Mouse (Mus musculus) myocyte (in vitro differentiated cells): ENCODE results near the gene Tmem39b. TPM values are rescaled to one million over a fixed set of nuclear protein-coding genes. Genes with fewer than 3 reads are reported as not detected.
A peak's percentile ranks its signal among the peaks of the same experiment; 100 is the strongest.

Source experiments
- H3K27me3 ChIP-seq: one replicate; pipeline ENCODE4 v1.6.1; 2011; ENCODE audit not compliant: control insufficient read depth, insufficient read depth, insufficient read length
- H3K36me3 ChIP-seq: one replicate; pipeline ENCODE4 v1.6.1; 2011; ENCODE audit not compliant: control insufficient read depth, insufficient read depth
- H3K4me2 ChIP-seq: one replicate; pipeline ENCODE4 v1.6.1; 2011; ENCODE audit warnings: low read depth, control low read depth
- H3K4me3 ChIP-seq: one replicate; pipeline ENCODE4 v1.5.1; 2011; ENCODE audit warnings: mild to moderate bottlenecking, control low read depth, moderate library complexity
- H3K79me2 ChIP-seq: one replicate; pipeline ENCODE4 v1.6.1; 2011; ENCODE audit not compliant: control insufficient read depth, insufficient read depth
- H3ac ChIP-seq: one replicate; pipeline ENCODE4 v1.6.1; 2011; ENCODE audit not compliant: control insufficient read depth, insufficient read length
- CEBPB ChIP-seq: IDR thresholded peaks from 2 replicates; pipeline ENCODE4 v1.6.1; 2011; ENCODE audit warnings: mild to moderate bottlenecking, moderate library complexity; ENCODE audit not compliant: poor library complexity, insufficient read depth, severe bottlenecking
- E2F4 ChIP-seq: IDR thresholded peaks from one replicate; pipeline ENCODE4 v1.6.1; 2011; ENCODE audit warnings: mild to moderate bottlenecking, control low read depth, moderate library complexity; ENCODE audit not compliant: insufficient read depth
- MAX ChIP-seq: IDR thresholded peaks from one replicate; pipeline ENCODE4 v1.6.1; 2011; ENCODE audit warnings: low read depth, mild to moderate bottlenecking, control low read depth
- MYOD1 ChIP-seq, 3 experiments: IDR thresholded peaks; one replicate each; pipeline ENCODE4 v1.6.1; 2011; ENCODE audit warnings: control low read depth in 2 of 3, low read depth in 2 of 3, mild to moderate bottlenecking in 2 of 3, moderate library complexity in 1 of 3; ENCODE audit not compliant: insufficient read length in 2 of 3, control insufficient read depth in 1 of 3
- MYOG ChIP-seq, 3 experiments: IDR thresholded peaks; one replicate each; pipeline ENCODE4 v1.6.1; 2011; ENCODE audit warnings: control low read depth in 2 of 3, low read depth in 2 of 3, mild to moderate bottlenecking in 2 of 3; ENCODE audit not compliant: insufficient read length in 2 of 3, control insufficient read depth in 1 of 3, insufficient read depth in 1 of 3
- POLR2A ChIP-seq: IDR thresholded peaks from one replicate; pipeline ENCODE4 v1.6.1; 2011; ENCODE audit warnings: low read depth, mild to moderate bottlenecking, control low read depth, moderate library complexity; ENCODE audit not compliant: insufficient read length
- POLR2AphosphoS2 ChIP-seq: IDR thresholded peaks from one replicate; pipeline ENCODE4 v1.6.1; 2011; ENCODE audit warnings: low read depth, control low read depth; ENCODE audit not compliant: insufficient read length
- REST ChIP-seq: IDR thresholded peaks from one replicate; pipeline ENCODE4 v1.6.1; 2011; ENCODE audit warnings: mild to moderate bottlenecking, control low read depth, moderate library complexity; ENCODE audit not compliant: insufficient read depth, insufficient read length
- SRF ChIP-seq: IDR thresholded peaks from one replicate; pipeline ENCODE4 v1.6.1; 2011; ENCODE audit warnings: low read depth; ENCODE audit not compliant: control insufficient read depth, insufficient read length
- TCF12 ChIP-seq: IDR thresholded peaks from one replicate; pipeline ENCODE4 v1.6.1; 2011; ENCODE audit warnings: mild to moderate bottlenecking, control low read depth; ENCODE audit not compliant: poor library complexity, insufficient read depth, severe bottlenecking
- TCF3 ChIP-seq: IDR thresholded peaks from one replicate; pipeline ENCODE4 v1.6.1; 2011; ENCODE audit warnings: low read depth, control low read depth; ENCODE audit not compliant: insufficient read length
- USF1 ChIP-seq: IDR thresholded peaks from one replicate; pipeline ENCODE4 v1.6.1; 2011; ENCODE audit warnings: low read depth, mild to moderate bottlenecking, control low read depth, moderate library complexity
- polyA plus RNA-seq: library from polyadenylated mRNA; unstranded; fragments of >200 nt; fragmentation: generic; extraction: Trizol; gene quantifications from one replicate; pipeline ENCODE4 v1.2.1, GENCODE M21; 2012; ENCODE audit warnings: missing spikeins

Gene Tmem39b
- polyA plus RNA-seq, 1 experiment, result 9.7 TPM

DNA sequence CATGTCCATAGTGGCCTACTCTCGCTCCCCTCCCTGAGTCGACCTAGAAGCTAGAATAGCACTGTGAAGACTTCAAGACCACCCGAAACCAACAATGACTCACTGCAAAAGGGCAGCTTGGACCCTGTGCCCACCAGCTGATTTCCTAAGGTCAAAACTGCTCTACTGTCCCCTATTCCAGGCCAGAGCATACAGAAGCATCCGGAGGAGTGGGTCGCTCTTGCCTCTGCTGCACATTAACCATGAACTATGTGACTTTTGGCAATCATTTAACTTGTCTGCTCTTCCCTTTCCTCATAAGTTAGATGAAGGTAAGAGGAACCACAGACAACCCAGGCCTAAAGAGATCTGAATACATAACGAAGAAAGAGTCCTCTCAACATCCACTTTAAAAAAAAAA lies 12.1 kb downstream of the Tmem39b start:
- H3K27me3 ChIP-seq, result no peaks in the 10 kb centered on the region
- no peak overlapping the region for H3ac ChIP-seq
- no peak overlapping the region for H3K4me3 ChIP-seq
- peaks cover 3% of the 10 kb centered on the region for H3K36me3 ChIP-seq
- TF ChIP-seq REST, result no peak
- TF ChIP-seq MYOG (IDR thresholded peaks at IDR 0.05; ENCODE audit: control insufficient read depth in 1 of 3, insufficient read depth in 1 of 3, insufficient read length in 2 of 3, low read depth in 2 of 3), result no peak
- TF ChIP-seq MYOD1 (IDR thresholded peaks at IDR 0.05; ENCODE audit: control insufficient read depth in 1 of 3, insufficient read length in 2 of 3, low read depth in 2 of 3), result no peak
- no peak for TF ChIP-seq E2F4
- no peak for TF ChIP-seq POLR2A
- TF ChIP-seq USF1, result no peak
- H3K4me2 ChIP-seq, result no peak overlapping the region
- no peaks in the 10 kb centered on the region for H3K79me2 ChIP-seq

DNA sequence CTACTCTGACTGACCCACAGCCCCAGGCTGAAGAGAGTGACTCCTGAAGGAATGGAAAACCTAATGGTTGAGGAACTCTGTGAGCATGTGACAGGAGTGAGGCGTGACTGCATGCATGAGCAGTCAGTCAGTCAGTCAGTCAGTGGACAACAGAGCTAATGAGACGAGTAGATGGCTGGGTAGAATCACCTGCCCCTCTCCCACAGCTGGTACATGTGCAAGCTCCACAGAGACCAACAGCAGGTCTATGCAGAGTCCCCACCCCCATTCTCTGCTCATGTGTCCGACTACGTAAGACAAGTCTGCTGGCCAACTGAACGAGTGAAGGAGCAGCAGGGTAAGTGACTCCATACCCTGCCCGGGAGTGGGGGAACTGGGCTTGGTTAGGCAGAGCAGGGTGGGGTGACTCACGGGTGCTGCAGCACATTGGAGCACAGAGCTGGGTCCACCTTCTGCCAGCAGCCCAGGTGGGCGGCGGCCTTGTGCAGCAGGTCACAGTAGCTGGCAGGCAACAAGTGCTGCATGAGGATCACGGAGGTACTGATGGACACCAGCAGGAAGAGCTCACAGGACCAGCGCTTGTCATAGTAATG lies 12.6 kb downstream of the Tmem39b start:
- Histone ChIP-seq H3K4me3 (no peak overlapping the region), H3K36me3 (peaks cover 6% of the 10 kb centered on the region), H3ac (no peak overlapping the region), H3K27me3 (no peaks in the 10 kb centered on the region), H3K79me2 (no peaks in the 10 kb centered on the region), H3K4me2 (no peak overlapping the region)
- no peak for TF ChIP-seq MYOG (IDR thresholded peaks at IDR 0.05; ENCODE audit: control insufficient read depth in 1 of 3, insufficient read depth in 1 of 3, insufficient read length in 2 of 3, low read depth in 2 of 3)

DNA sequence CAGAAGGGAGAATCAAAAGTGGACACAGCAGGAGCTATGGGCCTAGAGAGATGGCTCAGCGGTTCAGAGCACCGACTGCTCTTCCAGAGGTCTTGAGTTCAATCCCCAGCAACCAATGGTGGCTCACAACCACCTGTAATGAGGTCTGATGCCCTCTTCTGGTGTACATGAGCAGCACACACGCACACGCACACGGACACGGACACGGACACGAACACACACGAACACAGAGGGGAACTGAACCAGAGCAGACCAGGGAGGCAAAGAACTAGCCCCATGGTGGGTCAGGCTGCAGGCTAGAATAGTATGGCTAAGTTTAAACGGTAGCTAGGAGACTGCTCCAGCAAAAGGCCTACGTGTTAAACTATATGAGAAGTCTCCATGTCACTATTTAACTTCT lies 14.8 kb downstream of the Tmem39b start:
- H3ac ChIP-seq, result no peak overlapping the region
- peaks cover 11% of the 10 kb centered on the region for H3K36me3 ChIP-seq
- no peak for TF ChIP-seq CEBPB
- no peak for TF ChIP-seq SRF
- TF ChIP-seq E2F4, result no peak
- no peak for TF ChIP-seq MYOG (IDR thresholded peaks at IDR 0.05; ENCODE audit: control insufficient read depth in 1 of 3, insufficient read depth in 1 of 3, insufficient read length in 2 of 3, low read depth in 2 of 3)
- no peak for TF ChIP-seq USF1
- no peak for TF ChIP-seq MAX
- no peak for TF ChIP-seq POLR2AphosphoS2
- TF ChIP-seq MYOD1 (IDR thresholded peaks at IDR 0.05; ENCODE audit: control insufficient read depth in 1 of 3, insufficient read length in 2 of 3, low read depth in 2 of 3), result no peak
- TF ChIP-seq TCF12, result no peak
- no peak for TF ChIP-seq TCF3
- no peak for TF ChIP-seq REST
- no peak for TF ChIP-seq POLR2A

DNA sequence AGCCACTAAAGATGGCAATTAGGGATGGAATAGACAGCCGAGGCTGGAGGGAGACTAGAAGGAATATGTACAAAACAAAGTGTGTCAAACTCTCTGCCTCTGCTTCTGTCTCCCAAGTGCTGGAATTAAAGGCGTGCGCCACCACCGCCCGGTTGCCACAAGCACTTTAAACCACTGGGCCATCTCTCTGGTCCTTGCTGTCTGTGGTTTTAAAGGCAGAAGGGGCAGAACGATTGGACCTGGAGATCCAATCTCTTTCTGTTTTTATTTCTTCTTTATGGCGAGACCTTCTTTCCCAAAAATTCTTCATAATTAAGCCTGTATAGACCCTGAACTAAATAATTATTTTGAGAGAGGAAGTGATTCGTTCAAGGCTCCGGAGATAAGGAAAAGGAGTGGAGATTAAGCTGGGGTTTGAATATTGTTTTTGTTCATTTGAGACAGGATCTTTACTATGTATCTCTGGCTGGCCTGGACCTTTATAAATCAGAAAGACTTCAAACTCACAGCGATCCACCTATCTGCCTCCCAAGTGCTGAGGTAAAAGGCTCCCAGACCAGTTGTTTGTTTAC lies 23.7 kb downstream of the Tmem39b start:
- Histone ChIP-seq H3K36me3 (peaks cover 7% of the 10 kb centered on the region), H3K4me3 (peak overlapping the region; percentile 87), H3K4me2 (peak overlapping the region; percentile 95), H3K79me2 (peaks cover 39% of the 10 kb centered on the region), H3K27me3 (no peaks in the 10 kb centered on the region), H3ac (peak overlapping the region; percentile 50)
- TF ChIP-seq SRF, result no peak
- TF ChIP-seq TCF12, result no peak
- TF ChIP-seq TCF3, result no peak
- TF ChIP-seq CEBPB, result no peak
- TF ChIP-seq REST, result no peak
- TF ChIP-seq POLR2AphosphoS2, result no peak
- no peak for TF ChIP-seq POLR2A

More for the DNA sequence above, 14.8 kb downstream of the Tmem39b start:
- Histone ChIP-seq H3K27me3 (no peaks in the 10 kb centered on the region), H3K4me3 (no peak overlapping the region), H3K79me2 (no peaks in the 10 kb centered on the region), H3K4me2 (no peak overlapping the region)

DNA sequence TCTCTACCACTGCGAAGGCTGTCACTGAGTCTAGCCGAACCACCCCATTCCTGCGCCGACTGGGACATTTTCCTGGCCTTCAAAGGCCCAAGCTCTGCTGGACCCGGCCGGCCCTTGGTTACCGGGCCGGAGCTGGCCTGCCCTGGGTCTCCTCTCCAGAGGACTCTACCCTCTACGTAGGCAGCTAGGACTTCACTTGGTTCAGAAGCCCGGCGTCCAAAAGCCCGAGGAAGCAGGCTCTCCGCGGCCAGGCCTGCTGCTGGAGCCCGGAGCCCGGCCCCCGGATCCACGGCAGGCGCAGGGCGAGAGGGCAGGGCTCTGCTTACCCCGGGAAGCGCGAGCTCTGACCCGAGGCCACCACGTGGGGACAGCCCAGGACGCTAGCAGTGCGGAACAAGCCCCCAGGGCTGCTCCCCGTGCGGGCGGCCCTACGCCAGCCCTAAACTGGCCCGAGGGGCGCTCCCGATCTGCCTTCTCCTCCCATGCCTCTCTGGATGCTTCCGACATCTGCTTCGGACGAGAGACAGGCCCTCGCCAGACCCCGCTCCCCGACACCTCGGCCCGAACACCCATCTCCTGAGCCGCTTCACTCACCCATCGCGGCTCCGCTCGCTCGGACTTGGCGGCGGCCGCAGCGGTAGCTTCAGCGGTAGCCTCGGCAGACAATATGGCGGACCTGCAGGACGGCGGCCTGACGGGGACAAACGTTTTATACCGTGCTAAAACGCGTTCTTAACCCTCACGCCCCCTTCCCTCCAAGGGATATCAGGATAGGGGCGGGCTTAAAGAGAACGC lies 24.4 kb downstream of the Tmem39b start, which contains the start of gene Kpna6:
Kpna6 (minus strand) TSS at position 685 of the 795 bp plus-strand sequence.
- Histone ChIP-seq H3K4me2 (peak within 1 kb of the TSS; percentile 95), H3K79me2 (peaks cover 43% of the 10 kb centered on the region)
- TF ChIP-seq USF1 (no peak), TCF12 (no peak), E2F4 (no peak), MAX (no peak), POLR2AphosphoS2 (peak; percentile 63), MYOG (IDR thresholded peaks at IDR 0.05; ENCODE audit: control insufficient read depth in 1 of 3, insufficient read depth in 1 of 3, insufficient read length in 2 of 3, low read depth in 2 of 3) (peak in 1 of 3 experiments; percentile 17), TCF3 (no peak), REST (no peak), CEBPB (no peak), MYOD1 (IDR thresholded peaks at IDR 0.05; ENCODE audit: control insufficient read depth in 1 of 3, insufficient read length in 2 of 3, low read depth in 2 of 3) (no peak), POLR2A (peak; percentile 82), SRF (no peak)

More for the DNA sequence above, 24.4 kb downstream of the Tmem39b start, which contains the start of gene Kpna6:
- Histone ChIP-seq H3K27me3 (no peaks in the 10 kb centered on the region), H3K36me3 (peaks cover 7% of the 10 kb centered on the region), H3K4me3 (peak within 1 kb of the TSS; percentile 87), H3ac (peak within 1 kb of the TSS; percentile 50)
